Mouse (Mus musculus): Measurements from ENCODE around the gene Mknk2. TPM values are rescaled to one million over a fixed set of nuclear protein-coding genes. Genes with fewer than 3 reads are reported as not detected.

Mknk2 gene
- 54.6 and 57.4 TPM in 2 replicates for polyA plus RNA-seq (2011; ENCODE audit: insufficient read depth, insufficient read length, low read depth, missing spikeins)

DNA sequence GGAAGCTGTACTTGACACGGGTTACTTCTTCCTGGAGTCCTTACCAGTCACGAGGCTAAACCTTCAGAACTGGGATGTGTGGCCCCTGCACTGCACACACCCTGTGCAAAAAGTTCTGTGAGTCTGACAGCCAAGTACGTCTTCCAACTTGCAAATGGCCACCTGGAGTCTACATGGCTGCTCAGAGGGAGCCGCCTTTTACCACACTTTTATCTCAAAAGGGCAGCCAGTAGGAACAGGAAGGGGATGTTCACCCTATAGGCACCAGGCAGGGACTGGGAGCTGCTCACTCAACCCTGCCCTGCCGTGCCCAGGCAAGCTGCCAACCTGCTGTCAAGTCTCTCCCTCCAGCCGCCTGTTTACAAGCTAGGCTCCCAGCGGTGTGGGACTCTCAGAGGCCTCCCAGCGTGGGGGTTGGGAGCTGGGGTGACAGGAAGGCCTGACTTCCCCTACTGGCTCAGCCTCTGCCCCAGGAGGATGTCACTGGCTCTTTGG lies at the start of gene Mknk2:
Gene Mknk2 (minus strand): TSS at position 171 of the 495 bp plus-strand sequence.
- Histone ChIP-seq H3K9ac (ENCODE audit: low read depth, poor library complexity, severe bottlenecking) (peak within 1 kb of the TSS; percentile 80), H3K4me1 (ENCODE audit: control insufficient read depth, insufficient read depth, low read length) (peaks cover 5% of the 10 kb centered on the region), H3K27ac (ENCODE audit: insufficient read depth, low read length) (peak within 1 kb of the TSS; percentile 81), H3K9me3 (replicated peaks; ENCODE audit: control insufficient read depth, insufficient read depth, low read length, poor library complexity, severe bottlenecking) (no peaks in the 10 kb centered on the region), H3K27me3 (ENCODE audit: control insufficient read depth, insufficient read depth, low read length, poor library complexity, severe bottlenecking) (no peaks in the 10 kb centered on the region), H3K4me3 (ENCODE audit: low read depth, low read length) (peak within 1 kb of the TSS; percentile 92), H3K36me3 (ENCODE audit: control insufficient read depth, insufficient read depth, low read length, poor library complexity, severe bottlenecking) (no peaks in the 10 kb centered on the region)
- no peak for TF ChIP-seq CTCF (IDR thresholded peaks at IDR 0.05; ENCODE audit: low read depth, low read length)

DNA sequence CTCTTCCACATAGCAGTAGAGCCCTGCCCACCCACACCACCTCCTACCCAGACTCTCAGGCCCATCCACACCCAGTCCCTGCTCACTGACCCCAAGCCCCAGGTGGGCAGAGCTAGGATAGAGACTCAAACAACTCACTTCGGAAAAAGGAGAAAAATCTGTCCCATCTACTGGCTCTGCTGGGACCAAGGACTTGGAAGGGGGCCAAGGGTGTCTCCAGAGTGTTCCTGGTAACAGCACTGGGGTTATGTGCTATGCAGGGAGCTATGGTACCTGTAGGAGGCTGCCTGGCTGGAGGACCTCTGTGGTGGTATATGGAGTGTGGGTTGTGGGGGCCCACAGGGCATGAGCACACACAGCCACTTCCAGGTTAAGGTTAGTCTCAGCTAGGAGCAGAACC lies 39.4 kb upstream of the Mknk2 start:
- H3K4me1 ChIP-seq (ENCODE audit: control insufficient read depth, insufficient read depth, low read length), result no peaks in the 10 kb centered on the region
- no peaks in the 10 kb centered on the region for H3K27me3 ChIP-seq (ENCODE audit: control insufficient read depth, insufficient read depth, low read length, poor library complexity, severe bottlenecking)
- H3K9me3 ChIP-seq (replicated peaks; ENCODE audit: control insufficient read depth, insufficient read depth, low read length, poor library complexity, severe bottlenecking), result no peaks in the 10 kb centered on the region
- TF ChIP-seq EP300 (IDR thresholded peaks at IDR 0.05; ENCODE audit: insufficient read depth, low read depth, low read length) (no peak), POLR2A (IDR thresholded peaks at IDR 0.05; ENCODE audit: insufficient read depth, low read length) (no peak), CTCF (IDR thresholded peaks at IDR 0.05; ENCODE audit: low read depth, low read length) (no peak)
- no peak overlapping the region for H3K27ac ChIP-seq (ENCODE audit: insufficient read depth, low read length)
- H3K4me3 ChIP-seq (ENCODE audit: low read depth, low read length), result no peak overlapping the region
- no peak overlapping the region for H3K9ac ChIP-seq (ENCODE audit: low read depth, poor library complexity, severe bottlenecking)
- H3K36me3 ChIP-seq (ENCODE audit: control insufficient read depth, insufficient read depth, low read length, poor library complexity, severe bottlenecking), result peaks cover 34% of the 10 kb centered on the region

DNA sequence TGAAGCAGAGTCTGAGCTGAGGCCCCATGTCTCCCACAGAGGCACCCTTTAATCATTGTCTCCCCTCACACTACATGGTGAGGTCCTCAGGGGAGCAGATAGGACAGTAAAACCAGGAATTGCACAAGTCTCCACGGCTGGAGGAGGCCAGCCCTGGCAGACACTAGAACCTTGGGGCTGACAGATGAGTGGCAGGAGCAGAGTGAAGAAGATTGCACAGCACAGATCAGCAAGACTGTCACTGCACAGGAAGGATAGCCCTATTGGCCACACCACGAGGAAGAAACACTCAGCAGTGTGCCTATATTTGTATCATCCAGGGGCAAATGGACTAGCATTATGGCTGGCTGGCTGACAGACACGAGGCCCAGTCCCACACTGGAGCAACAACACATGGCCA lies 32.9 kb upstream of the Mknk2 start:
- no peak for TF ChIP-seq EP300 (IDR thresholded peaks at IDR 0.05; ENCODE audit: insufficient read depth, low read depth, low read length)
- H3K9me3 ChIP-seq (replicated peaks; ENCODE audit: control insufficient read depth, insufficient read depth, low read length, poor library complexity, severe bottlenecking), result no peaks in the 10 kb centered on the region
- no peak overlapping the region for H3K27ac ChIP-seq (ENCODE audit: insufficient read depth, low read length)
- peaks cover 31% of the 10 kb centered on the region for H3K36me3 ChIP-seq (ENCODE audit: control insufficient read depth, insufficient read depth, low read length, poor library complexity, severe bottlenecking)
- H3K27me3 ChIP-seq (ENCODE audit: control insufficient read depth, insufficient read depth, low read length, poor library complexity, severe bottlenecking), result no peaks in the 10 kb centered on the region
- no peaks in the 10 kb centered on the region for H3K4me1 ChIP-seq (ENCODE audit: control insufficient read depth, insufficient read depth, low read length)
- no peak overlapping the region for H3K9ac ChIP-seq (ENCODE audit: low read depth, poor library complexity, severe bottlenecking)
- H3K4me3 ChIP-seq (ENCODE audit: low read depth, low read length), result no peak overlapping the region

DNA sequence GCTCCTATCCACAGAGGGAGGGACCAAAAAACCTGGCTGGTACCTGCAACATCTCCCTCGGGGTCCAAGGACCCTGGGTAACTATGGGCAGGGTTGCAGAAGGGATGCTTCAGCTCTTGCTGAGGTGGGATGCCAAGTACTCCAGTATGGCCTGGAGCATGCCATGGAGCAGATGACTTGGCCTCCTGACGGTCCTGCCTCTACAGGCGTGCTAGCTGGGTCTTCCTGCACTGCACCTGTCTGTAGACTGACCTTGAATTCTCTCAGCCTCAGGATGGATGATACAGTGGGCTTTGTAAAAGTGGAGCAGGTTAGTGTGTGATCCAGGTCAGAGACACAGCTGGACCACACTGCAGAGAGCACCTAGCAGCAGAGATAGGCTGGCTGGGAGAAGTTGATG lies 27.6 kb upstream of the Mknk2 start:
- Histone ChIP-seq H3K9ac (ENCODE audit: low read depth, poor library complexity, severe bottlenecking) (no peak overlapping the region), H3K9me3 (replicated peaks; ENCODE audit: control insufficient read depth, insufficient read depth, low read length, poor library complexity, severe bottlenecking) (no peaks in the 10 kb centered on the region), H3K27me3 (ENCODE audit: control insufficient read depth, insufficient read depth, low read length, poor library complexity, severe bottlenecking) (no peaks in the 10 kb centered on the region), H3K36me3 (ENCODE audit: control insufficient read depth, insufficient read depth, low read length, poor library complexity, severe bottlenecking) (peaks cover 10% of the 10 kb centered on the region), H3K4me1 (ENCODE audit: control insufficient read depth, insufficient read depth, low read length) (no peaks in the 10 kb centered on the region), H3K4me3 (ENCODE audit: low read depth, low read length) (no peak overlapping the region), H3K27ac (ENCODE audit: insufficient read depth, low read length) (no peak overlapping the region)
- TF ChIP-seq POLR2A (IDR thresholded peaks at IDR 0.05; ENCODE audit: insufficient read depth, low read length) (no peak), CTCF (IDR thresholded peaks at IDR 0.05; ENCODE audit: low read depth, low read length) (no peak), EP300 (IDR thresholded peaks at IDR 0.05; ENCODE audit: insufficient read depth, low read depth, low read length) (no peak)

DNA sequence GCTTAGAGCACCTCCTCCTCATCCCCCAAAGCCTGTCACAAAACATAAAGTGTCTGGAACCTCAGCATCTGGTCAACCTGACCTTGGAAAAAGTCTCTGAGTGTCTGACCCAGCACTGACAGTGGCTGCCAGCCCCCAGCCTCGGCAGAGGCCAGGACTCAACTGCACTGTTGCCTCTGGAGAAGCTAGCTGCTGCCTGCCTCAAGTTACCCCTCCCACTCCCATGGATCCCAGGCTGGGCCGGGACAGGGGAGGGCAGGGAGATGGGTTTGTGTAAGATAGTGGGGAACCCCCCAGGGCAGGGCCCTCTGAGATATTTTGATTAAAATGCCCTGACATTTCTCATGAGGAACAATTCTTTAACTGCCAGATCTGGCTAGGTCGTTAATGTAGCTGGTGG lies 27.1 kb upstream of the Mknk2 start:
- Histone ChIP-seq H3K9me3 (replicated peaks; ENCODE audit: control insufficient read depth, insufficient read depth, low read length, poor library complexity, severe bottlenecking) (no peaks in the 10 kb centered on the region), H3K4me3 (ENCODE audit: low read depth, low read length) (no peak overlapping the region), H3K36me3 (ENCODE audit: control insufficient read depth, insufficient read depth, low read length, poor library complexity, severe bottlenecking) (peaks cover 9% of the 10 kb centered on the region), H3K4me1 (ENCODE audit: control insufficient read depth, insufficient read depth, low read length) (no peaks in the 10 kb centered on the region), H3K9ac (ENCODE audit: low read depth, poor library complexity, severe bottlenecking) (no peak overlapping the region), H3K27me3 (ENCODE audit: control insufficient read depth, insufficient read depth, low read length, poor library complexity, severe bottlenecking) (no peaks in the 10 kb centered on the region), H3K27ac (ENCODE audit: insufficient read depth, low read length) (no peak overlapping the region)
- TF ChIP-seq CTCF (IDR thresholded peaks at IDR 0.05; ENCODE audit: low read depth, low read length) (no peak), POLR2A (IDR thresholded peaks at IDR 0.05; ENCODE audit: insufficient read depth, low read length) (no peak), EP300 (IDR thresholded peaks at IDR 0.05; ENCODE audit: insufficient read depth, low read depth, low read length) (no peak)

DNA sequence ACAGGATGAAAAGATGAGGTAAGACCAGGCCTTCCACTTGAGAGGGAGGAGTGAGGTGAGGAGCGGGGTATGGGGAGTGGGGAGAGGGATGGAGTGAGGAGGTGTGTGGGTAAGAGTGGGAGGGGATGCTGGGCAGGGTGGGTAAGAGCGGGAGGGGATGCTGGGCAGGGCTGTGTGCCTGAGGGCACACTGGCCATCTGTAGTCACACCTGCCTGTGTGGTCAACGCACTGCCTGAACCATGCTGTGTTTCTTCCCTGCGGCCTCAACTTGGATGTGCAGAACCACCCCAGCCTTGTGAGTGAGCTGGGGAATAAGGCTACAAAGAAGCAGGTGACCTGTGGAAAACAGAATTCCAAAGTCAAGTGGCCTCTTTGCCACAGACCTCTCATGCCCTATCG lies 26.5 kb upstream of the Mknk2 start:
- H3K9ac ChIP-seq (ENCODE audit: low read depth, poor library complexity, severe bottlenecking), result no peak overlapping the region
- TF ChIP-seq CTCF (IDR thresholded peaks at IDR 0.05; ENCODE audit: low read depth, low read length) (no peak), EP300 (IDR thresholded peaks at IDR 0.05; ENCODE audit: insufficient read depth, low read depth, low read length) (no peak)

More for the DNA sequence above, 26.5 kb upstream of the Mknk2 start:
- Histone ChIP-seq H3K9me3 (replicated peaks; ENCODE audit: control insufficient read depth, insufficient read depth, low read length, poor library complexity, severe bottlenecking) (no peaks in the 10 kb centered on the region), H3K27me3 (ENCODE audit: control insufficient read depth, insufficient read depth, low read length, poor library complexity, severe bottlenecking) (no peaks in the 10 kb centered on the region), H3K4me3 (ENCODE audit: low read depth, low read length) (no peak overlapping the region), H3K4me1 (ENCODE audit: control insufficient read depth, insufficient read depth, low read length) (no peaks in the 10 kb centered on the region), H3K27ac (ENCODE audit: insufficient read depth, low read length) (no peak overlapping the region), H3K36me3 (ENCODE audit: control insufficient read depth, insufficient read depth, low read length, poor library complexity, severe bottlenecking) (peaks cover 7% of the 10 kb centered on the region)

Data from ES-Bruce4 (cell line).